Mouse (Mus musculus) small intestine, adult 2 months (tissue): ENCODE measurements around the gene Kcnk12.

ENCODE experiments used
- CTCF ChIP-seq: fragments of 200-500 bp; IDR thresholded peaks from 2 replicates; pipeline ENCODE4 v1.5.1; 2012; ENCODE audit warnings: low read depth, mild to moderate bottlenecking, control low read depth, inconsistent platforms, low read length, moderate library complexity, mixed read lengths; ENCODE audit not compliant: insufficient replicate concordance, insufficient read length; ENCODE audit errors: extremely low read depth
- POLR2A ChIP-seq: fragments of 200-500 bp; IDR thresholded peaks from 2 replicates; pipeline ENCODE4 v1.6.1; 2012; ENCODE audit warnings: low read depth, mild to moderate bottlenecking, control low read depth, inconsistent platforms, low read length, moderate library complexity

- TF ChIP-seq CTCF, result no peak
- no peak for TF ChIP-seq POLR2A
These were observed 32.8 kb downstream of the Kcnk12 start for GRCm38 (mm10) chr17:87765031-87765430.
